Mouse (Mus musculus) heart, embryonic 12.5 days (tissue): ENCODE results near the gene Agbl2. TPM values are rescaled to one million over a fixed set of nuclear protein-coding genes. Genes with fewer than 3 reads are reported as not detected.

Experiments
- ATAC-seq: fragments of 200-750 bp; cut with Nextera tagmentation; 2 replicates; pipeline ENCODE4 v1.8.0; 2017; ENCODE audit warnings: moderate TSS enrichment, moderate library complexity; ENCODE audit not compliant: insufficient number of reproducible peaks, low FRiP score
- H3K27ac ChIP-seq: fragments of 300-500 bp; sonication (generic); 2 replicates; pipeline ENCODE4 v1.5.1; 2016; ENCODE audit warnings: mild to moderate bottlenecking, moderate library complexity; ENCODE audit not compliant: poor library complexity, severe bottlenecking
- H3K27me3 ChIP-seq: fragments of 300-500 bp; sonication (generic); replicated peaks from 2 replicates; pipeline ENCODE4 v1.6.1; 2016; ENCODE audit warnings: mild to moderate bottlenecking, moderate library complexity
- H3K36me3 ChIP-seq: fragments of 300-500 bp; sonication (generic); 2 replicates; pipeline ENCODE4 v1.6.1; 2016; ENCODE audit warnings: mild to moderate bottlenecking, moderate library complexity
- H3K4me1 ChIP-seq: fragments of 300-500 bp; sonication (generic); replicated peaks from 2 replicates; pipeline ENCODE4 v1.6.1; 2016; ENCODE audit warnings: mild to moderate bottlenecking
- H3K4me2 ChIP-seq: fragments of 300-500 bp; sonication (generic); 2 replicates; pipeline ENCODE4 v1.6.1; 2016; ENCODE audit warnings: mild to moderate bottlenecking, moderate library complexity
- H3K4me3 ChIP-seq: fragments of 300-500 bp; sonication (generic); 2 replicates; pipeline ENCODE4 v1.5.1; 2016; ENCODE audit warnings: mild to moderate bottlenecking
- H3K9ac ChIP-seq: fragments of 300-500 bp; sonication (generic); 2 replicates; pipeline ENCODE4 v1.6.1; 2016; ENCODE audit warnings: mild to moderate bottlenecking, moderate library complexity
- H3K9me3 ChIP-seq: fragments of 300-500 bp; sonication (generic); replicated peaks from 2 replicates; pipeline ENCODE4 v1.6.1; 2016; ENCODE audit warnings: mild to moderate bottlenecking, moderate library complexity
- WGBS: fragments of 180-500 bp; shearing (Covaris S2); methylation state at CpG from one replicate; pipeline ENCODE4 v1.1.7; 2016; 5-methylcytosine and 5-hydroxymethylcytosine counted together
- polyA plus RNA-seq: library from polyadenylated mRNA; unstranded; fragments of >200 nt; fragmentation: Nextera tagmentation; extraction: Ambion mirVana; gene quantifications from 2 replicates; pipeline ENCODE4 v1.2.1, GENCODE M21; 2016

Gene Agbl2
- polyA plus RNA-seq, 1 experiment from 2014 or later, result 1.4 TPM

GRCm38 (mm10) chr2:90749676-90750459 lies 32.7 kb upstream of the Agbl2 start:
- H3K9ac ChIP-seq, result no peak overlapping the region
- ATAC-seq, result no peak
- H3K36me3 ChIP-seq, result peaks cover 60% of the 10 kb centered on the region
- H3K4me2 ChIP-seq, result no peak overlapping the region
- WGBS, result 78% methylated on average over 6 of the region's 6 CpGs
- no peaks in the 10 kb centered on the region; the same call in 1 of the 2 replicates for H3K9me3 ChIP-seq
- no peaks in the 10 kb centered on the region for H3K27me3 ChIP-seq
- no peak overlapping the region for H3K27ac ChIP-seq
- no peak overlapping the region for H3K4me3 ChIP-seq
- peaks cover 17% of the 10 kb centered on the region for H3K4me1 ChIP-seq

- Histone ChIP-seq H3K9me3 (no peaks in the 10 kb centered on the region), H3K9ac (no peak overlapping the region), H3K4me3 (no peak overlapping the region), H3K27me3 (no peaks in the 10 kb centered on the region), H3K27ac (no peak overlapping the region), H3K36me3 (peaks cover 80% of the 10 kb centered on the region), H3K4me2 (no peak overlapping the region), H3K4me1 (peaks cover 11% of the 10 kb centered on the region)
- WGBS, result 93% methylated on average over 2 of the region's 2 CpGs
- ATAC-seq, result no peak
Measured at GRCm38 (mm10) chr2:90753565-90753964, 29.0 kb upstream of the Agbl2 start.

GRCm38 (mm10) chr2:90754188-90754587 lies 28.3 kb upstream of the Agbl2 start:
- no peak overlapping the region for H3K4me3 ChIP-seq
- no peak overlapping the region for H3K4me2 ChIP-seq
- ATAC-seq, result no peak
- no peaks in the 10 kb centered on the region for H3K9me3 ChIP-seq
- no peak overlapping the region for H3K9ac ChIP-seq
- H3K4me1 ChIP-seq, result peaks cover 5% of the 10 kb centered on the region
- no peak overlapping the region for H3K27ac ChIP-seq
- peaks cover 81% of the 10 kb centered on the region for H3K36me3 ChIP-seq
- H3K27me3 ChIP-seq, result no peaks in the 10 kb centered on the region
- WGBS, result 97% methylated on average over 3 of the region's 3 CpGs

- 86% methylated on average over 3 of the region's 3 CpGs for WGBS
- H3K4me2 ChIP-seq, result no peak overlapping the region
- H3K36me3 ChIP-seq, result peaks cover 83% of the 10 kb centered on the region
- H3K9me3 ChIP-seq, result no peaks in the 10 kb centered on the region
- no peaks in the 10 kb centered on the region for H3K4me1 ChIP-seq
- no peak overlapping the region for H3K9ac ChIP-seq
- H3K27me3 ChIP-seq, result no peaks in the 10 kb centered on the region
- no peak overlapping the region for H3K4me3 ChIP-seq
- ATAC-seq, result no peak
- H3K27ac ChIP-seq, result no peak overlapping the region
Measured at GRCm38 (mm10) chr2:90765123-90765522, 17.4 kb upstream of the Agbl2 start.

GRCm38 (mm10) chr2:90781323-90781722 lies 1.2 kb upstream of the Agbl2 start:
- H3K9me3 ChIP-seq, result no peaks in the 10 kb centered on the region
- H3K4me2 ChIP-seq, result no peak overlapping the region
- no peak overlapping the region for H3K27ac ChIP-seq
- no peak overlapping the region for H3K4me3 ChIP-seq
- no peak for ATAC-seq
- peaks cover 37% of the 10 kb centered on the region for H3K36me3 ChIP-seq
- H3K27me3 ChIP-seq, result peaks cover 8% of the 10 kb centered on the region; the same call in 1 of the 2 replicates
- H3K4me1 ChIP-seq, result peaks cover 8% of the 10 kb centered on the region
- H3K9ac ChIP-seq, result no peak overlapping the region
- 39% methylated on average over 3 of the region's 3 CpGs for WGBS

GRCm38 (mm10) chr2:90781938-90782337 lies 589 bp upstream of the Agbl2 start:
- Histone ChIP-seq H3K9me3 (no peaks in the 10 kb centered on the region), H3K27me3 (peaks cover 8% of the 10 kb centered on the region; the same call in 1 of the 2 replicates), H3K9ac (no peak overlapping the region), H3K4me1 (peaks cover 8% of the 10 kb centered on the region), H3K4me3 (no peak overlapping the region), H3K36me3 (peaks cover 31% of the 10 kb centered on the region), H3K27ac (no peak overlapping the region), H3K4me2 (no peak overlapping the region)
- ATAC-seq, result no peak
- 50% methylated on average over 2 of the region's 2 CpGs for WGBS

GRCm38 (mm10) chr2:90782901-90783486 lies 467 bp downstream of the Agbl2 start:
- Histone ChIP-seq H3K9me3 (no peaks in the 10 kb centered on the region), H3K4me3 (peak overlapping the region; percentile 57), H3K27ac (no peak overlapping the region), H3K4me2 (peak overlapping the region; percentile 96), H3K36me3 (peaks cover 22% of the 10 kb centered on the region), H3K4me1 (peaks cover 8% of the 10 kb centered on the region), H3K27me3 (peaks cover 8% of the 10 kb centered on the region; the same call in 1 of the 2 replicates), H3K9ac (peak overlapping the region; percentile 68)
- WGBS, result 2% methylated on average over 27 of the region's 29 CpGs
- ATAC-seq, result peak; percentile 77

- WGBS, result 81% methylated on average over 2 of the region's 2 CpGs
- peaks cover 7% of the 10 kb centered on the region for H3K4me1 ChIP-seq
- no peaks in the 10 kb centered on the region for H3K9me3 ChIP-seq
- no peak for ATAC-seq
- H3K27ac ChIP-seq, result no peak overlapping the region
- H3K27me3 ChIP-seq, result peaks cover 8% of the 10 kb centered on the region; the same call in 1 of the 2 replicates
- no peak overlapping the region for H3K4me2 ChIP-seq
- H3K4me3 ChIP-seq, result no peak overlapping the region
- no peak overlapping the region for H3K9ac ChIP-seq
- H3K36me3 ChIP-seq, result no peaks in the 10 kb centered on the region
Measured at GRCm38 (mm10) chr2:90788126-90788525, 5.6 kb downstream of the Agbl2 start.

GRCm38 (mm10) chr2:90808241-90809126 lies 26.0 kb downstream of the Agbl2 start:
- H3K4me2 ChIP-seq, result no peak overlapping the region
- no peaks in the 10 kb centered on the region for H3K4me1 ChIP-seq
- H3K27ac ChIP-seq, result no peak overlapping the region
- no peak overlapping the region for H3K4me3 ChIP-seq
- no peak overlapping the region for H3K9ac ChIP-seq
- no peak for ATAC-seq
- no peaks in the 10 kb centered on the region for H3K27me3 ChIP-seq
- H3K36me3 ChIP-seq, result no peaks in the 10 kb centered on the region
- no peaks in the 10 kb centered on the region for H3K9me3 ChIP-seq
- WGBS, result 78% methylated on average over 6 of the region's 6 CpGs

- Histone ChIP-seq H3K4me3 (no peak overlapping the region), H3K9me3 (no peaks in the 10 kb centered on the region), H3K9ac (no peak overlapping the region), H3K4me2 (no peak overlapping the region), H3K27ac (no peak overlapping the region), H3K36me3 (no peaks in the 10 kb centered on the region), H3K27me3 (no peaks in the 10 kb centered on the region), H3K4me1 (no peaks in the 10 kb centered on the region)
- 69% methylated on average over 8 of the region's 8 CpGs for WGBS
- no peak for ATAC-seq
Measured at GRCm38 (mm10) chr2:90810751-90811150, 28.2 kb downstream of the Agbl2 start.

GRCm38 (mm10) chr2:90815266-90815665 lies 32.7 kb downstream of the Agbl2 start:
- no peak for ATAC-seq
- Histone ChIP-seq H3K4me3 (no peak overlapping the region), H3K9me3 (no peaks in the 10 kb centered on the region), H3K36me3 (no peaks in the 10 kb centered on the region), H3K4me1 (no peaks in the 10 kb centered on the region), H3K27ac (no peak overlapping the region), H3K9ac (no peak overlapping the region), H3K27me3 (no peaks in the 10 kb centered on the region), H3K4me2 (no peak overlapping the region)
- WGBS, result 76% methylated on average over 2 of the region's 2 CpGs
